Mouse (Mus musculus) C2C12 (cell line): ENCODE measurements around the gene Aanat. TPM values are rescaled to one million over a fixed set of nuclear protein-coding genes. Genes with fewer than 3 reads are reported as not detected.

Experiments
- H3K27me3 ChIP-seq: one replicate; pipeline ENCODE4 v1.6.1; 2011; ENCODE audit not compliant: control insufficient read depth, insufficient read depth, insufficient read length
- H3K36me3 ChIP-seq: one replicate; pipeline ENCODE4 v1.6.1; 2011; ENCODE audit not compliant: control insufficient read depth, insufficient read depth
- H3K4me3 ChIP-seq: one replicate; pipeline ENCODE4 v1.5.1; 2011; ENCODE audit warnings: mild to moderate bottlenecking, control low read depth; ENCODE audit not compliant: poor library complexity, insufficient read depth, severe bottlenecking
- H3K79me2 ChIP-seq: one replicate; pipeline ENCODE4 v1.6.1; 2011; ENCODE audit not compliant: control insufficient read depth, insufficient read depth
- H3K79me3 ChIP-seq: one replicate; pipeline ENCODE4 v1.6.1; 2011; ENCODE audit warnings: low read depth, control low read depth
- H3ac ChIP-seq: one replicate; pipeline ENCODE3; 2011; ENCODE audit warnings: low read depth; ENCODE audit not compliant: control insufficient read depth, insufficient read length
- CEBPB ChIP-seq: IDR thresholded peaks from one replicate; pipeline ENCODE4 v1.6.1; 2011; ENCODE audit warnings: low read depth, mild to moderate bottlenecking, control low read depth, moderate library complexity
- CTCF ChIP-seq: IDR thresholded peaks from one replicate; pipeline ENCODE4 v1.5.1; 2011; ENCODE audit not compliant: control insufficient read depth, insufficient read depth, insufficient read length
- FOSL1 ChIP-seq: IDR thresholded peaks from one replicate; pipeline ENCODE4 v1.8.0; 2011; ENCODE audit warnings: mild to moderate bottlenecking, low read length; ENCODE audit not compliant: poor library complexity, insufficient read depth, severe bottlenecking
- MAX ChIP-seq: IDR thresholded peaks from one replicate; pipeline ENCODE4 v1.6.1; 2011; ENCODE audit warnings: mild to moderate bottlenecking, control low read depth
- MYOD1 ChIP-seq: IDR thresholded peaks from one replicate; pipeline ENCODE4 v1.6.1; 2011; ENCODE audit warnings: low read depth; ENCODE audit not compliant: control insufficient read depth, insufficient read length
- MYOG ChIP-seq: IDR thresholded peaks from one replicate; pipeline ENCODE4 v1.6.1; 2011; ENCODE audit not compliant: control insufficient read depth, insufficient read length; ENCODE audit errors: extremely low read depth
- USF1 ChIP-seq: IDR thresholded peaks from one replicate; pipeline ENCODE4 v1.6.1; 2011; ENCODE audit warnings: low read depth, mild to moderate bottlenecking, control low read depth, moderate library complexity
- polyA plus RNA-seq: library from polyadenylated mRNA; unstranded; fragments of >200 nt; fragmentation: generic; extraction: Trizol; gene quantifications from one replicate; pipeline ENCODE4 v1.2.1, GENCODE M21; 2012; ENCODE audit warnings: missing spikeins

The Aanat gene
- polyA plus RNA-seq, 1 experiment: not detected

- Histone ChIP-seq H3K79me3 (peaks cover 48% of the 10 kb centered on the region), H3K4me3 (no peak overlapping the region), H3ac (no peak overlapping the region), H3K36me3 (no peaks in the 10 kb centered on the region), H3K79me2 (peaks cover 99% of the 10 kb centered on the region), H3K27me3 (no peaks in the 10 kb centered on the region)
- peak; percentile 44 for TF ChIP-seq CTCF
- no peak for TF ChIP-seq MYOD1
- TF ChIP-seq MAX: no peak
- no peak for TF ChIP-seq MYOG
Measured at GRCm38 (mm10) chr11:116554171-116554878, 31.9 kb upstream of the Aanat start.

GRCm38 (mm10) chr11:116555572-116555971 lies 30.7 kb upstream of the Aanat start:
- H3ac ChIP-seq: no peak overlapping the region
- TF ChIP-seq CTCF (no peak), MYOD1 (no peak), FOSL1 (no peak), MAX (no peak), CEBPB (no peak), MYOG (no peak), USF1 (no peak)
- peaks cover 97% of the 10 kb centered on the region for H3K79me2 ChIP-seq
- H3K4me3 ChIP-seq: no peak overlapping the region
- H3K36me3 ChIP-seq: no peaks in the 10 kb centered on the region
- peaks cover 50% of the 10 kb centered on the region for H3K79me3 ChIP-seq
- H3K27me3 ChIP-seq: no peaks in the 10 kb centered on the region

GRCm38 (mm10) chr11:116556308-116556707 lies 29.9 kb upstream of the Aanat start:
- Histone ChIP-seq H3K27me3 (no peaks in the 10 kb centered on the region), H3K4me3 (no peak overlapping the region), H3K36me3 (no peaks in the 10 kb centered on the region), H3K79me3 (peaks cover 51% of the 10 kb centered on the region), H3K79me2 (peaks cover 97% of the 10 kb centered on the region), H3ac (no peak overlapping the region)
- no peak for TF ChIP-seq CEBPB
- no peak for TF ChIP-seq MYOD1
- TF ChIP-seq MYOG: no peak
- no peak for TF ChIP-seq MAX
- no peak for TF ChIP-seq USF1
- no peak for TF ChIP-seq CTCF

GRCm38 (mm10) chr11:116565283-116566041 lies 20.8 kb upstream of the Aanat start:
- no peaks in the 10 kb centered on the region for H3K27me3 ChIP-seq
- peaks cover 99% of the 10 kb centered on the region for H3K79me2 ChIP-seq
- H3ac ChIP-seq: no peak overlapping the region
- no peak overlapping the region for H3K4me3 ChIP-seq
- no peaks in the 10 kb centered on the region for H3K36me3 ChIP-seq
- TF ChIP-seq FOSL1 (no peak), CTCF (no peak), USF1 (no peak), MAX (no peak), CEBPB (no peak), MYOD1 (no peak), MYOG (no peak)
- peaks cover 61% of the 10 kb centered on the region for H3K79me3 ChIP-seq

GRCm38 (mm10) chr11:116567531-116567930 lies 18.7 kb upstream of the Aanat start:
- TF ChIP-seq FOSL1 (no peak), MAX (no peak), CEBPB (no peak)
- Histone ChIP-seq H3K79me2 (peaks cover 99% of the 10 kb centered on the region), H3K27me3 (no peaks in the 10 kb centered on the region), H3K79me3 (peaks cover 71% of the 10 kb centered on the region), H3K36me3 (no peaks in the 10 kb centered on the region), H3K4me3 (no peak overlapping the region), H3ac (no peak overlapping the region)

GRCm38 (mm10) chr11:116570821-116571220 lies 15.4 kb upstream of the Aanat start:
- H3K4me3 ChIP-seq: no peak overlapping the region
- peaks cover 6% of the 10 kb centered on the region for H3K36me3 ChIP-seq
- no peak overlapping the region for H3ac ChIP-seq
- H3K79me2 ChIP-seq: peaks cover 99% of the 10 kb centered on the region
- no peak for TF ChIP-seq CEBPB
- no peak for TF ChIP-seq MAX
- no peak for TF ChIP-seq MYOG
- no peak for TF ChIP-seq CTCF
- no peak for TF ChIP-seq MYOD1
- TF ChIP-seq FOSL1: no peak
- TF ChIP-seq USF1: no peak
- H3K79me3 ChIP-seq: peaks cover 76% of the 10 kb centered on the region
- no peaks in the 10 kb centered on the region for H3K27me3 ChIP-seq
